Mouse (Mus musculus) c-Kit-positive CD71-positive TER-119-positive erythroid progenitor cells, embryonic 14.5 days (primary cell): ENCODE measurements at regions not wholly inside any gene's neighbourhood (a gene's known extent, or its start where the extent isn't known, plus 50 kb on each side); places are given as distances from the start of the nearest gene placed in this dataset.

Source experiments
- DNase-seq: peaks from one replicate; pipeline ENCODE4 v3.0.0-alpha.2; 2013; ENCODE audit warnings: low spot score

- no peak for DNase-seq
Measured at GRCm38 (mm10) chr3:138668394-138669092, 73.5 kb upstream of the Tspan5 start.

DNA sequence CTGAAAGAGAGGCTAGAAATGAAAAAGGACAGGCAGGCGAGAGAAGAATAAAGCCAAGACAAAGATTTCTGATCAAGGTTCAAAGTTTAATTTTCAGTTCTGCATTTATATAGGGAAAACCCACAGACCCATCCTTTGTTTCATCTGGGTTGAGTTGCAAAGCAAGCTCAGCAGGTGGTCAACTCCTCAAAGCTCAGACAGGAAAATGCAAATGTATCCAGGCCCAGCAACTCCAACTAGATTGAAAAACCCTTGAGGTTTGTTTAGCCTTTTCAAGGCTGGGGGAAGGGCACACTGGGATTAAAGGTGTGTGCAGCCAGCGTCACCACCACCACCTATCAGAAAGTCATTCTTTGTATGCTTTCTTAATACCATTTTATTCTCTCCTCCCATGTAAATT, 66.1 kb upstream of the Tspan5 start:
- DNase-seq, result no peak

DNA sequence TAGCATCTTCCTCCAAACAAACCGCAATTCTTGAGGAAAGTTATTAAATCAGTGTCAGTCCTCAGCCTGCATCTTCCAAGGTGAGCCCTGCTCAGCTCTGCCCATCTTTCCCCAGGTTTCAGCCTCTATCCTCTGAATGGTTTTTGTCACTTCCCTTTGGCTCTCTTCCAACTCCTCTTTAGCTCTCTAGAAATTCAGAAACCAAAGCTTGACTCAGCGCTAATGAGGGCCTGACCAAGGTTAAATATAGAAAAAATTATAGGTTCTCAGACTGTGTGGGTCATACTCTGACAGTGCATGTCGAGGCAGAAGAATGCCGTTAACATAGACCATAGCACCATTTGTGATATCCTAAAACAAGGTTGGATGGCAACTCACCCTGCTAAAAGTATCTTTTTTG, 63.6 kb upstream of the Tspan5 start:
- no peak for DNase-seq

DNA sequence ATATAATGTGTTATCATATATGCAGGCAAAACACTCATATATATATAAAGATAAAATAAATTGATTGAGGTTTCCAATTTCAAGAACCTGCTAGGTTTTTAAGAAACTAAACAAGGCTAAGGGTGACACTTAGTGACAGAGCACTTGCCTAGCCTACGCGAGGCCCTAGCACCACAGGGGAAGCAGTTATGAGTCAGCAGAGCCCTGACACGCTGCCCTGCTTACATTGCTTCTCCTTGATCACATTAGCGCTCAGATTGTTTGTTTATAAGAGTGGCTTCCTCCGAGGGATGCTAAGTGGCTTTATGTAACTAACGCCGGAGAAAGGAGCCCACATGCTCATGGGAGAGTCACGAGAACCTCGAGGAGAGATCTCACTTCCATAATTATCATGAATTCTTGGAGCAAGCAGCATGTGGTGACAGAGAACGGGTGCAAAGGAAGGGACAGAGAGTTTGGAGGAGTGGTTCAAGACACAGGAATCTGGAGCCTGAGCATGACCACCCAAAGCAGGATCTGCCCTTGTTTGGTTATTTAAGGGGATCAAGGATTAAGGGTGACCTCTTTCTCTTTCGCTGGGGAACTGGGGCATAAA, 55.3 kb upstream of the Tspan5 start:
- no peak for DNase-seq

DNA sequence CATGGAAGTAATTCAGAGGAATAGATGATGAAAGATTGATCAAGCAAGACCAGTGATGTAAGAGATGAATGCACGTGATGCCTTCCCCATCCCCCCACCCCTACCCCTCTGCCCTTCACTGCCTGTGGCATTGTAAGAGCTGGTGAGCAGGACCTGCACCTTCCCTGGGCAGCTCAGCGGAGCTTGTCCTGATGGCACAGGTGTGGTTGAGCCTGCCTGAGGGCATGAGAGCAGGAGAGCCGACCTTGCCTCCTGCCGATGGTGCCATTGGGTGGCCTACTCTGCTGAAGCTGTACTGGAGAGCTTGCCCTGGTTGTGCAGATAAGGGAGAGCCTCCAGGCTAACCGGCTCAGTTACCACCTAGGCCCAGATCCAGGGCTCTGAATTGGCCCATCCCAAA, 53.4 kb upstream of the Tspan5 start:
- no peak for DNase-seq
